Mouse (Mus musculus) small intestine, adult 2 months (tissue): ENCODE measurements around the gene Gm45623.

ENCODE experiments used
- CTCF ChIP-seq: fragments of 200-500 bp; IDR thresholded peaks from 2 replicates; pipeline ENCODE4 v1.5.1; 2012; ENCODE audit warnings: low read depth, mild to moderate bottlenecking, control low read depth, inconsistent platforms, low read length, moderate library complexity, mixed read lengths; ENCODE audit not compliant: insufficient replicate concordance, insufficient read length; ENCODE audit errors: extremely low read depth
- POLR2A ChIP-seq: fragments of 200-500 bp; IDR thresholded peaks from 2 replicates; pipeline ENCODE4 v1.6.1; 2012; ENCODE audit warnings: low read depth, mild to moderate bottlenecking, control low read depth, inconsistent platforms, low read length, moderate library complexity

- TF ChIP-seq POLR2A (no peak), CTCF (no peak)
Observed at GRCm38 (mm10) chr13:56757201-56757600, 3.6 kb upstream of the Gm45623 start.
